Mouse (Mus musculus) C2C12 (cell line): ENCODE data around the gene Myb.

Experiments used
- CTCF ChIP-seq: IDR thresholded peaks from one replicate; pipeline ENCODE4 v1.5.1; 2011; ENCODE audit not compliant: control insufficient read depth, insufficient read depth, insufficient read length
- MAX ChIP-seq: IDR thresholded peaks from one replicate; pipeline ENCODE4 v1.6.1; 2011; ENCODE audit warnings: mild to moderate bottlenecking, control low read depth
- USF1 ChIP-seq: IDR thresholded peaks from one replicate; pipeline ENCODE4 v1.6.1; 2011; ENCODE audit warnings: low read depth, mild to moderate bottlenecking, control low read depth, moderate library complexity

DNA sequence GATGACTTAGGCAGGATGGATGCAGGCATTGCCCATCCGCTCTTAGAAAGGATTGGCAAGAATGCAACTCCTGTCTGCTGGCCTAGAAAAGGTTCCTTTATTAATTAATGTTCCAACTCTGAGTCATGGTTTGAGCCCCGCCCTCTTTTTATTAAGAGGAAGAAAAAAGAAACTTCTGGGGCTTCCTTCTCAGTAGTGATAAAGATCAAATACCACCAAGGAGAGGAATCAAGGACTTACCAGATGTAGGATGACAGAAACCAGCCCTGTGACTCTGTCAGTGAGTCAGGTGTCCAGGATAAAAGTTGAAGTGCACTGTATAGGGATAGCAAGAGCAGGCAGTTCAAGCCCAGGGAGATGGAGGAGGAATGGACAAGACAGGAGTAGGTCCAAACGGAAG is 42.4 kb downstream of the Myb start:
- TF ChIP-seq CTCF (no peak), MAX (no peak), USF1 (no peak)
